Mouse (Mus musculus) midbrain, embryonic 14.5 days (tissue): ENCODE measurements at regions not wholly inside any gene's neighbourhood (a gene's known extent, or its start where the extent isn't known, plus 50 kb on each side); places are given as distances from the start of the nearest gene placed in this dataset.

Experiments used
- ATAC-seq: fragments of 200-750 bp; cut with Nextera tagmentation; 2 replicates; pipeline ENCODE4 v1.8.0; 2017; ENCODE audit warnings: moderate number of reproducible peaks, moderate library complexity; ENCODE audit not compliant: low FRiP score, low TSS enrichment
- DNase-seq: peaks from one replicate; pipeline ENCODE4 v3.0.0-alpha.2; 2015
- H3K27ac ChIP-seq: fragments of 300-500 bp; sonication (generic); replicated peaks from 2 replicates; pipeline ENCODE4 v1.5.1; 2014; ENCODE audit warnings: mild to moderate bottlenecking, low read depth, low read length, moderate library complexity
- H3K27me3 ChIP-seq: fragments of 300-500 bp; sonication (generic); 2 replicates; pipeline ENCODE4 v1.6.1; 2014; ENCODE audit warnings: low read length, control low read depth, mixed read lengths; ENCODE audit not compliant: control insufficient read depth, insufficient read depth
- H3K36me3 ChIP-seq: fragments of 300-500 bp; sonication (generic); 2 replicates; pipeline ENCODE4 v1.6.1; 2014; ENCODE audit warnings: low read length, control low read depth; ENCODE audit not compliant: control insufficient read depth, insufficient read depth
- H3K4me1 ChIP-seq: fragments of 300-500 bp; sonication (generic); 2 replicates; pipeline ENCODE4 v1.6.1; 2014; ENCODE audit warnings: mild to moderate bottlenecking, antibody characterized with exemption, low read length, control low read depth; ENCODE audit not compliant: control insufficient read depth, insufficient read depth
- H3K4me2 ChIP-seq: fragments of 300-500 bp; sonication (generic); 2 replicates; pipeline ENCODE4 v1.6.1; 2014; ENCODE audit warnings: mild to moderate bottlenecking, low read length, moderate library complexity
- H3K4me3 ChIP-seq: fragments of 300-500 bp; sonication (generic); replicated peaks from 2 replicates; pipeline ENCODE4 v1.5.1; 2014; ENCODE audit warnings: low read depth, low read length
- H3K9ac ChIP-seq: fragments of 300-500 bp; sonication (generic); replicated peaks from 2 replicates; pipeline ENCODE4 v1.6.1; 2014; ENCODE audit warnings: mild to moderate bottlenecking, low read length, moderate library complexity
- H3K9me3 ChIP-seq: fragments of 300-500 bp; sonication (generic); 2 replicates; pipeline ENCODE4 v1.6.1; 2016; ENCODE audit warnings: low read length, control low read depth, mixed read lengths; ENCODE audit not compliant: control insufficient read depth
- WGBS: fragments of 180-500 bp; shearing (Covaris S2); extraction: QIAGEN DNeasy Blood & Tissue Kit; methylation state at CpG from one replicate; pipeline ENCODE4 v1.1.7; 2014; 5-methylcytosine and 5-hydroxymethylcytosine counted together

GRCm38 (mm10) chr10:12005889-12006288, 662.7 kb downstream of the Epm2a start:
- Histone ChIP-seq H3K4me3 (no peak overlapping the region), H3K9ac (no peak overlapping the region), H3K4me2 (no peak overlapping the region), H3K36me3 (no peaks in the 10 kb centered on the region), H3K27ac (no peak overlapping the region), H3K27me3 (no peaks in the 10 kb centered on the region), H3K9me3 (no peaks in the 10 kb centered on the region), H3K4me1 (no peaks in the 10 kb centered on the region)
- 53% methylated on average over 1 of the region's 1 CpGs for WGBS
- DNase-seq (peak; percentile 50), ATAC-seq (no peak)

- DNase-seq, result no peak
- H3K4me3 ChIP-seq, result no peak overlapping the region
- H3K9ac ChIP-seq, result no peak overlapping the region
- no peaks in the 10 kb centered on the region for H3K27me3 ChIP-seq
- no peaks in the 10 kb centered on the region for H3K36me3 ChIP-seq
- no peak overlapping the region for H3K4me2 ChIP-seq
- WGBS, result 78% methylated on average over 2 of the region's 2 CpGs
- ATAC-seq, result no peak
- no peaks in the 10 kb centered on the region for H3K4me1 ChIP-seq
- H3K9me3 ChIP-seq, result no peaks in the 10 kb centered on the region
- no peak overlapping the region for H3K27ac ChIP-seq
Measured at GRCm38 (mm10) chr10:12017286-12017685, 674.1 kb downstream of the Epm2a start.

- H3K27me3 ChIP-seq, result no peaks in the 10 kb centered on the region
- H3K9me3 ChIP-seq, result no peaks in the 10 kb centered on the region
- H3K27ac ChIP-seq, result no peak overlapping the region
- ATAC-seq (no peak), DNase-seq (no peak)
- H3K4me3 ChIP-seq, result no peak overlapping the region
- no peaks in the 10 kb centered on the region for H3K4me1 ChIP-seq
- WGBS, result 30% methylated on average over 5 of the region's 5 CpGs
- H3K36me3 ChIP-seq, result no peaks in the 10 kb centered on the region
- no peak overlapping the region for H3K9ac ChIP-seq
- no peak overlapping the region for H3K4me2 ChIP-seq
Measured at GRCm38 (mm10) chr10:12018281-12018680, 675.1 kb downstream of the Epm2a start.

- Histone ChIP-seq H3K4me2 (no peak overlapping the region), H3K27ac (no peak overlapping the region), H3K9me3 (no peaks in the 10 kb centered on the region), H3K36me3 (no peaks in the 10 kb centered on the region), H3K9ac (no peak overlapping the region), H3K4me3 (no peak overlapping the region), H3K27me3 (no peaks in the 10 kb centered on the region), H3K4me1 (no peaks in the 10 kb centered on the region)
- 82% methylated on average over 14 of the region's 14 CpGs for WGBS
- ATAC-seq, result no peak
- no peak for DNase-seq
Measured at GRCm38 (mm10) chr10:12019159-12019779, 676.1 kb downstream of the Epm2a start.

GRCm38 (mm10) chr10:12020576-12020975, 677.4 kb downstream of the Epm2a start:
- Histone ChIP-seq H3K4me3 (no peak overlapping the region), H3K9me3 (no peaks in the 10 kb centered on the region), H3K27ac (no peak overlapping the region), H3K36me3 (no peaks in the 10 kb centered on the region), H3K4me2 (no peak overlapping the region), H3K9ac (no peak overlapping the region), H3K27me3 (no peaks in the 10 kb centered on the region), H3K4me1 (no peaks in the 10 kb centered on the region)
- 94% methylated on average over 4 of the region's 4 CpGs for WGBS
- ATAC-seq (no peak), DNase-seq (no peak)

GRCm38 (mm10) chr10:12035159-12035558, 692.0 kb downstream of the Epm2a start:
- no peaks in the 10 kb centered on the region for H3K27me3 ChIP-seq
- no peaks in the 10 kb centered on the region for H3K4me1 ChIP-seq
- H3K9ac ChIP-seq, result no peak overlapping the region
- DNase-seq (no peak), ATAC-seq (no peak)
- WGBS, result 63% methylated on average over 1 of the region's 1 CpGs
- no peak overlapping the region for H3K27ac ChIP-seq
- H3K9me3 ChIP-seq, result no peaks in the 10 kb centered on the region
- H3K4me2 ChIP-seq, result no peak overlapping the region
- H3K4me3 ChIP-seq, result no peak overlapping the region
- H3K36me3 ChIP-seq, result no peaks in the 10 kb centered on the region

- Histone ChIP-seq H3K4me3 (no peak overlapping the region), H3K9me3 (no peaks in the 10 kb centered on the region)
- 62% methylated on average over 2 of the region's 2 CpGs for WGBS
Measured at GRCm38 (mm10) chr10:12045937-12046336, 702.7 kb downstream of the Epm2a start.

GRCm38 (mm10) chr10:12059728-12060127, 716.5 kb downstream of the Epm2a start:
- Histone ChIP-seq H3K9me3 (no peaks in the 10 kb centered on the region), H3K4me3 (no peak overlapping the region), H3K27me3 (no peaks in the 10 kb centered on the region), H3K4me2 (no peak overlapping the region), H3K36me3 (no peaks in the 10 kb centered on the region), H3K4me1 (no peaks in the 10 kb centered on the region), H3K9ac (no peak overlapping the region), H3K27ac (no peak overlapping the region)
- DNase-seq (no peak), ATAC-seq (no peak)
- 72% methylated on average over 1 of the region's 1 CpGs for WGBS

More at GRCm38 (mm10) chr10:12045937-12046336, 702.7 kb downstream of the Epm2a start:
- Histone ChIP-seq H3K27ac (no peak overlapping the region), H3K27me3 (no peaks in the 10 kb centered on the region), H3K36me3 (no peaks in the 10 kb centered on the region), H3K4me2 (no peak overlapping the region), H3K4me1 (no peaks in the 10 kb centered on the region), H3K9ac (no peak overlapping the region)
- DNase-seq (no peak), ATAC-seq (no peak)

- Histone ChIP-seq H3K9ac (no peak overlapping the region), H3K27me3 (no peaks in the 10 kb centered on the region), H3K4me2 (no peak overlapping the region), H3K27ac (no peak overlapping the region), H3K9me3 (no peaks in the 10 kb centered on the region), H3K4me3 (no peak overlapping the region), H3K36me3 (no peaks in the 10 kb centered on the region), H3K4me1 (no peaks in the 10 kb centered on the region)
- ATAC-seq (no peak), DNase-seq (no peak)
- 91% methylated on average over 5 of the region's 5 CpGs for WGBS
Measured at GRCm38 (mm10) chr10:12061069-12061861, 718.1 kb downstream of the Epm2a start.
